Mouse (Mus musculus) forebrain, embryonic 13.5 days (tissue): ENCODE measurements around the gene Gm21992. TPM values are rescaled to one million over a fixed set of nuclear protein-coding genes. Genes with fewer than 3 reads are reported as not detected.

Experiments used
- ATAC-seq: fragments of 200-750 bp; cut with Nextera tagmentation; 2 replicates; pipeline ENCODE4 v1.8.0; 2017
- H3K27ac ChIP-seq: fragments of 300-500 bp; sonication (generic); 2 replicates; pipeline ENCODE4 v1.5.1; 2015; ENCODE audit warnings: inconsistent platforms, mild to moderate bottlenecking, moderate library complexity
- H3K27me3 ChIP-seq: fragments of 300-500 bp; sonication (generic); 2 replicates; pipeline ENCODE4 v1.6.1; 2015; ENCODE audit warnings: mild to moderate bottlenecking, inconsistent platforms
- H3K36me3 ChIP-seq: fragments of 300-500 bp; sonication (generic); 2 replicates; pipeline ENCODE4 v1.6.1; 2015; ENCODE audit warnings: mild to moderate bottlenecking, inconsistent platforms; ENCODE audit not compliant: poor library complexity, severe bottlenecking
- H3K4me1 ChIP-seq: fragments of 300-500 bp; sonication (generic); 2 replicates; pipeline ENCODE4 v1.6.1; 2015; ENCODE audit warnings: inconsistent platforms
- H3K4me2 ChIP-seq: fragments of 300-500 bp; sonication (generic); 2 replicates; pipeline ENCODE4 v1.6.1; 2015; ENCODE audit warnings: inconsistent platforms, mild to moderate bottlenecking, moderate library complexity
- H3K4me3 ChIP-seq: fragments of 300-500 bp; sonication (generic); 2 replicates; pipeline ENCODE4 v1.5.1; 2015; ENCODE audit warnings: mild to moderate bottlenecking, inconsistent platforms
- H3K9ac ChIP-seq: fragments of 300-500 bp; sonication (generic); 2 replicates; pipeline ENCODE4 v1.6.1; 2015; ENCODE audit warnings: mild to moderate bottlenecking, inconsistent platforms
- H3K9me3 ChIP-seq: fragments of 300-500 bp; sonication (generic); replicated peaks from 2 replicates; pipeline ENCODE4 v1.6.1; 2016; ENCODE audit warnings: inconsistent platforms
- WGBS: fragments of 180-500 bp; shearing (Covaris S2); methylation state at CpG from one replicate; pipeline ENCODE4 v1.1.7; 2015; 5-methylcytosine and 5-hydroxymethylcytosine counted together
- polyA plus RNA-seq: library from polyadenylated mRNA; unstranded; fragments of >200 nt; fragmentation: Nextera tagmentation; extraction: Ambion mirVana; gene quantifications from 2 replicates; pipeline ENCODE4 v1.2.1, GENCODE M21; 2015

Gm21992 gene
- polyA plus RNA-seq, 1 experiment from 2014 or later: 43.0 TPM

DNA sequence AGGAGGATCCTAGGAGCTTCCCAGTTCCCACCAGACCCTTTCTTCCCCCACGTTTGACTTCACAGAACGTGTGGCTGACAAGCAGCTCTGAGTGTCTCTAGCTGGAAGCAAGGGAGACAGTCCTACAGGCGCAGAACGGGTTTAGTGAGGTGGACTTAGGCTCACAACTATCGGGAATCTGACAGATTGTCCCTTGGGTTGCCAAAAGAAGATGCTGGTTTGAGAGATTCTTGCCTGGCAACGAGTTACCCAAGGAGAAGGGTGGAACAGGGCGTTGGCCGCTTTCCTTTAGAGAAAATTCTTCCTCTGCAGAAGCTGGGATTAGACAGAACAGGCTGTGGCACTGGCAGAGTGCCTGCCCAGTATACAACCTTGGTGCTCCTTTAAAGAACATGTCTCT is 112.6 kb downstream of the Gm21992 start:
- 32% methylated on average over 8 of the region's 8 CpGs for WGBS
- Histone ChIP-seq H3K4me2 (peak overlapping the region; percentile 64), H3K27me3 (peaks cover 28% of the 10 kb centered on the region), H3K9me3 (no peaks in the 10 kb centered on the region), H3K4me3 (peak overlapping the region; percentile 53), H3K4me1 (peaks cover 8% of the 10 kb centered on the region; the same call in 1 of the 2 replicates), H3K27ac (peak overlapping the region; percentile 77), H3K36me3 (no peaks in the 10 kb centered on the region), H3K9ac (no peak overlapping the region)
- ATAC-seq: 0 out of 2 replicates have a peak, but pooled peaks have one; percentile 27

GRCm38 (mm10) chr19:4698205-4698677 is 113.2 kb downstream of the Gm21992 start, which contains the start of gene Gm960:
Gene Gm960 (minus strand): TSS chr19:4698668.
- Histone ChIP-seq H3K4me1 (peaks cover 8% of the 10 kb centered on the region; the same call in 1 of the 2 replicates), H3K4me3 (peak within 1 kb of the TSS; percentile 53), H3K9me3 (no peaks in the 10 kb centered on the region), H3K27ac (peak within 1 kb of the TSS; percentile 77), H3K4me2 (peak within 1 kb of the TSS; percentile 64), H3K9ac (peak within 1 kb of the TSS; percentile 71), H3K36me3 (no peaks in the 10 kb centered on the region), H3K27me3 (peaks cover 28% of the 10 kb centered on the region)
- peak; percentile 92 for ATAC-seq
- WGBS: under 1% methylated on average over 34 of the region's 40 CpGs

- Histone ChIP-seq H3K4me3 (peak overlapping the region; percentile 53), H3K9me3 (no peaks in the 10 kb centered on the region), H3K27me3 (peaks cover 28% of the 10 kb centered on the region), H3K4me2 (peak overlapping the region; percentile 64), H3K36me3 (no peaks in the 10 kb centered on the region), H3K9ac (peak overlapping the region; percentile 71), H3K27ac (peak overlapping the region; percentile 77), H3K4me1 (peaks cover 8% of the 10 kb centered on the region; the same call in 1 of the 2 replicates)
- 0 out of 2 replicates have a peak, but pooled peaks have one; percentile 33 for ATAC-seq
- WGBS: 74% methylated on average over 9 of the region's 9 CpGs
Measured at GRCm38 (mm10) chr19:4697721-4698120, 113.7 kb downstream of the Gm21992 start.

GRCm38 (mm10) chr19:4697121-4697520 is 114.3 kb downstream of the Gm21992 start:
- no peak overlapping the region for H3K9ac ChIP-seq
- H3K4me1 ChIP-seq: peaks cover 8% of the 10 kb centered on the region; the same call in 1 of the 2 replicates
- no peaks in the 10 kb centered on the region for H3K9me3 ChIP-seq
- 89% methylated on average over 3 of the region's 3 CpGs for WGBS
- peaks cover 28% of the 10 kb centered on the region for H3K27me3 ChIP-seq
- H3K4me3 ChIP-seq: no peak overlapping the region
- H3K4me2 ChIP-seq: no peak overlapping the region
- H3K36me3 ChIP-seq: no peaks in the 10 kb centered on the region
- H3K27ac ChIP-seq: no peak overlapping the region
- ATAC-seq: no peak

- WGBS: 67% methylated on average over 3 of the region's 3 CpGs
- H3K4me1 ChIP-seq: peaks cover 8% of the 10 kb centered on the region; the same call in 1 of the 2 replicates
- no peak for ATAC-seq
- H3K4me3 ChIP-seq: no peak overlapping the region
- no peak overlapping the region for H3K27ac ChIP-seq
- H3K9me3 ChIP-seq: no peaks in the 10 kb centered on the region
- no peak overlapping the region for H3K4me2 ChIP-seq
- H3K9ac ChIP-seq: no peak overlapping the region
- H3K27me3 ChIP-seq: peaks cover 16% of the 10 kb centered on the region
- no peaks in the 10 kb centered on the region for H3K36me3 ChIP-seq
Measured at GRCm38 (mm10) chr19:4694346-4694745, 117.1 kb downstream of the Gm21992 start.

Other genes starting within 250 kb of the Gm21992 start
- gene Lrfn4, start 195.9 kb downstream of the Gm21992 start, polyA plus RNA-seq: 7.5 and 7.9 TPM in 2 replicates
- 50.9 and 63.4 TPM in 2 replicates for gene Rce1, start 186.0 kb downstream of the Gm21992 start, polyA plus RNA-seq
- 4.1 and 5.8 TPM in 2 replicates for gene Gm960, start 112.9 kb downstream of the Gm21992 start, polyA plus RNA-seq
- gene Sptbn2, start 100.4 kb downstream of the Gm21992 start, polyA plus RNA-seq: 18.1 and 20.8 TPM in 2 replicates
- gene Rbm4b, start 55.1 kb downstream of the Gm21992 start, polyA plus RNA-seq: 188 and 192 TPM in 2 replicates
- gene Rbm4, start 17.7 kb downstream of the Gm21992 start, polyA plus RNA-seq: 103 TPM in 2 replicates
- gene Rbm14, start within 50 bp of the Gm21992 start, polyA plus RNA-seq: 88.3 and 95.3 TPM in 2 replicates
- 42.0 and 47.0 TPM in 2 replicates for gene Ccs, start 27.7 kb upstream of the Gm21992 start, polyA plus RNA-seq
- gene Ccdc87, start 27.8 kb upstream of the Gm21992 start, polyA plus RNA-seq: 0.23 and 0.39 TPM in 2 replicates
- gene Ctsf, start 43.5 kb upstream of the Gm21992 start, polyA plus RNA-seq: 31.3 and 34.5 TPM in 2 replicates
- 0.64 and 0.97 TPM in 2 replicates for gene Actn3, start 66.3 kb upstream of the Gm21992 start, polyA plus RNA-seq
- 17.1 and 20.1 TPM in 2 replicates for gene Zdhhc24, start 67.1 kb upstream of the Gm21992 start, polyA plus RNA-seq
- 8.9 and 10.8 TPM in 2 replicates for gene Bbs1, start 95.0 kb upstream of the Gm21992 start, polyA plus RNA-seq
- gene Dpp3, start 116.7 kb upstream of the Gm21992 start, polyA plus RNA-seq: 118 and 132 TPM in 2 replicates
- gene Peli3, start 131.5 kb upstream of the Gm21992 start, polyA plus RNA-seq: 5.7 TPM in 2 replicates
- gene Mrpl11, start 150.5 kb upstream of the Gm21992 start, polyA plus RNA-seq: 128 and 135 TPM in 2 replicates
- 0.10 and 0.18 TPM in 2 replicates for gene Npas4, start 178.7 kb upstream of the Gm21992 start, polyA plus RNA-seq
- 6.9 and 8.3 TPM in 2 replicates for gene Slc29a2, start 212.2 kb upstream of the Gm21992 start, polyA plus RNA-seq
- 39.4 and 40.3 TPM in 2 replicates for gene B4gat1, start 227.2 kb upstream of the Gm21992 start, polyA plus RNA-seq
- gene AC124502.3, start 227.3 kb upstream of the Gm21992 start, polyA plus RNA-seq: 3.2 and 3.4 TPM in 2 replicates
- gene Brms1, start 229.7 kb upstream of the Gm21992 start, polyA plus RNA-seq: 56.0 and 63.2 TPM in 2 replicates
- 0.62 and 0.78 TPM in 2 replicates for gene Rin1, start 238.9 kb upstream of the Gm21992 start, polyA plus RNA-seq